Mouse (Mus musculus): ENCODE results near the gene Prl2b1.

DNA sequence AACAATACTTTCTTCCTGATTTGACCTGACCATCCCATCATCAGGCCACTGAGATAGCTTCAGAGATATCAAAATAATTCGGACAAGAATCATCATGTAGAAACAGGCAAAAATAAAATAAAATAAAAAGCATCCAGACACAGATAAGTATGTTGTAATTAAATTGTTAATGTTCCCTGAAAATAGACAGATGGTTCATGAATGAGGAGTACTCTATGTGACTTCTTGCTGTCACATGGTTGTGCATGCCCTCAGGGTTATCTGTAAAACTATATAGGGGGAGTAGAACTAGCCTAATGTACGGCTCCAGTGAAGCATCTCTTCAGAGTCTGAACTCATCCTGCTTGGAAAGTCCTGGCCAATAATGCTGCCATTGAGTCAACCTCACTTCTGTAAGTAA, 45.3 kb downstream of the Prl2b1 start, which contains the start of gene Prl8a2:
- TF ChIP-seq CTCF (IDR thresholded peaks at IDR 0.05; ENCODE audit: low read depth) (no peak), EP300 (IDR thresholded peaks at IDR 0.05; ENCODE audit: low read depth) (no peak)

All from heart, postnatal 0 days (tissue).